Mouse (Mus musculus): ENCODE data around the gene Ksr2.

GRCm38 (mm10) chr5:117671362-117671761 is 257.6 kb downstream of the Ksr2 start:
- TF ChIP-seq CTCF (IDR thresholded peaks at IDR 0.05; ENCODE audit: extremely low read depth, insufficient read depth, low read length), result no peak
- no peak for TF ChIP-seq POLR2A (IDR thresholded peaks at IDR 0.05; ENCODE audit: extremely low read depth, insufficient read depth, low read length)
